Mouse (Mus musculus) neutrophil, adult 59 days (primary cell): ENCODE results near the gene Crocc. TPM values are rescaled to one million over a fixed set of nuclear protein-coding genes. Genes with fewer than 3 reads are reported as not detected.

Source experiments
- total RNA-seq, 2 experiments: library from RNA; stranded (reverse); gene quantifications; 1 replicate in 1 of 2; 2 replicates in 1 of 2; pipeline ENCODE4 v1.2.4; 2023

Crocc gene
- total RNA-seq, result 10 to 100 TPM in 1 of 2 experiments, 1 to 10 TPM in 1; 8.9 to 10.2 TPM

GRCm38 (mm10) chr4:141060426-141061301 lies at the start of gene Crocc:
TSS of gene Crocc (minus strand) at chr4:141060550.

DNA sequence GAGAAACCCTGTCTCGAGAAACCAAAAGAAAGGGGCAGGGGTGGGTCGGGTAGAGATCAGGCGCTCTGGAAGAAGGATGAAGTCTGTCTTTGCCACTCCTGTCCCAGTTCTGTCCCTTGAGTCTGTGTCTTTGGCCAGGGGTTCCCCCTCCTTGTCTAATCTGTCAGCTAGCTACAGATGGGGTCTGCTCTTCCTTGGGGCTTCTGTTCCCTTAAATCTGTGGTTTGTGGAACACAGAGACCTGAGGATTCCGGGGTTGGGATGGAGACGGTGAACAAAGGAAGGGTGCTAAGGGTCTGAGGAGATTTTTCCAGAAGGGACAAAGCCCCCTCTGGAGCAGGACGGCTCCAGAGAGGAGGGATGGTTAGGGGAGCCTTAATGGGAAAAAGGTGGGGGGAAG lies 27.7 kb upstream of the Crocc start, which contains the start of gene Spata21:
Spata21 (plus strand) TSS at position 301 of the 400 bp plus-strand sequence.

DNA sequence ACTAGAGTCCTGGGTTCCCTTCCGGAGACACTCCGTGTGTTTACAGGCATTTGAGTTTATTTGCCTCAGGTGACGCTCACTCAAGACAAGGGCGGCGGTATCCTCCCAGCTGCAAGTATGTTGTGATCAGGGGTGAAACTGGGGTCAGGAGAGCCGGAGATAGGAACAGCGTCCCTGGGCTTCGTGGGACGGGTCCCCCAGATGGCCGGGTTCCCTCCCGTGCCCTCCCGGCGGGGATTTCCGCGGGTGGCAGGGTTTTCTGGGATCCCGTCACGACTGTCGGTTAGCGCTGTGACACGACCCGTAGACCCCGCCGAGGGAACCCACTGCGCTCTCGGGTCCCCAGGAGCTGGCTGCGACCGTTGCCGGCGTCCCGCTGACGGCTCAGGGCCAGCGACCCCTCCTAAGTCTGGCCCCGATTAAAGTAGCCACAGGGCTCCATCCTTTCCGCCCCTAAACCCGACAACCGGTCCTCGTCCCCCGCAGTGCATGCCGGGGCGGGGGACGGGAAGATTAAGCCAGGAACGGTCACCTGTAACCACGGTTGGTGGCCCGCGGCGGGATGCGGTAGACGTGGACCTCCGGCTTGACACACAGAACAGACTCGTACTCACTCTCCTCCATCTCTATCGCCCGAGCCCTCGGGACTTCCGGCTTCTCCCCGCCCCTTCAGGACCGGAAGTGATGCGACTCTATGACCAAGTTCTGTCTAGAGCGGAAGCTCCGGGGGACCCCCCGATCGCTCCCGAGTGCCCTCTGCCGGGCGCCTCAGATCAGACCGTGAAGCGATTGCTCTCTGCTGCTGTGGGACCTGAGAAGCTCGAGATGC lies 17.5 kb upstream of the Crocc start, which contains the start of gene Necap2:
Necap2 (minus strand) TSS at position 677 of the 829 bp plus-strand sequence.

DNA sequence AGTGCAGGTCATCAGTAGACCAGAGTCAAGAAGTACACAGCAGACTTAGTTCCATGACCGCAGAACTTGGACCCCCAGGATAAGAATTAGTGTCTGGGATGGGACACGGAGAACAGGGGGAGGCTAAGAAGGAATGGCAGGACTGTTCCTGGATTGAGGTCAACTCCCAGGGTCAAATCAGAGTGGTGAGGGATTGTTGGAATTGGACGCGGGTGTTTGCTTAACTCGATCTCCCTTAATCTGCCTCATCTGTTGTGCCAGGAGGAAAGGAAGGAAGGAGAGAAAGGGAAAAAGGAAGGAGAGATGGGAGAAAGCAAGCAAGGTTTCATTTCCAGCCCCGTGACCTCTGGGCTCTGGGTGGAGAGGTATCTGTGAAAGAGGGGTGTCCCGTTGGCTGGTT lies 50.2 kb downstream of the Crocc start, which contains the start of gene Mfap2:
Mfap2 (plus strand) TSS at position 301 of the 400 bp plus-strand sequence.

GRCm38 (mm10) chr4:140986711-140987395 lies 73.5 kb downstream of the Crocc start, which contains the start of gene Atp13a2:
TSS of gene Atp13a2 (plus strand) at chr4:140986873.

Other genes with a start within 250 kb of the Crocc start
- under 1 TPM; 0.24 to 0.60 TPM for gene Padi3, start 249.9 kb downstream of the Crocc start, total RNA-seq
- not detected for gene Padi1, start 214.8 kb downstream of the Crocc start, total RNA-seq
- gene Padi2, start 154.2 kb downstream of the Crocc start, total RNA-seq, result 10 to 100 TPM; 33.8 to 42.6 TPM
- 10 to 100 TPM; 74.0 to 91.4 TPM for gene Sdhb, start 99.3 kb downstream of the Crocc start, total RNA-seq
- gene Atp13a2, start 73.7 kb downstream of the Crocc start, total RNA-seq, result 10 to 100 TPM; 38.1 to 53.5 TPM
- not detected for gene Mfap2, start 50.1 kb downstream of the Crocc start, total RNA-seq
- gene Necap2, start 17.8 kb upstream of the Crocc start, total RNA-seq, result 10 to 100 TPM; 78.5 to 93.0 TPM
- gene Spata21, start 27.8 kb upstream of the Crocc start, total RNA-seq, result not detected
- gene Szrd1, start 79.2 kb upstream of the Crocc start, total RNA-seq, result 10 to 100 TPM; 87.8 to 88.9 TPM
- gene Fbxo42, start 87.4 kb upstream of the Crocc start, total RNA-seq, result 10 to 100 TPM; 22.2 to 28.3 TPM
- 1 to 10 TPM; 1.4 to 1.7 TPM for gene Rsg1, start 153.4 kb upstream of the Crocc start, total RNA-seq
- not detected for gene Arhgef19, start 178.9 kb upstream of the Crocc start, total RNA-seq
- 1 to 10 TPM; 1.3 to 3.0 TPM for gene Epha2, start 240.7 kb upstream of the Crocc start, total RNA-seq